Mouse (Mus musculus) liver, embryonic 16.5 days (tissue): ENCODE measurements around the gene Ksr1. TPM values are rescaled to one million over a fixed set of nuclear protein-coding genes. Genes with fewer than 3 reads are reported as not detected.

Experiments used
- ATAC-seq: fragments of 200-750 bp; cut with Nextera tagmentation; 2 replicates; pipeline ENCODE4 v1.8.0; 2017; ENCODE audit warnings: low read depth, mild to moderate bottlenecking, moderate number of reproducible peaks, moderate library complexity
- H3K27ac ChIP-seq: fragments of 300-500 bp; sonication (generic); 2 replicates; pipeline ENCODE4 v1.5.1; 2014; ENCODE audit warnings: mild to moderate bottlenecking, low read length
- H3K27me3 ChIP-seq: fragments of 300-500 bp; sonication (generic); 2 replicates; pipeline ENCODE4 v1.6.1; 2014; ENCODE audit warnings: low read depth, low read length, mixed read lengths; ENCODE audit not compliant: control insufficient read depth, insufficient read depth
- H3K36me3 ChIP-seq: fragments of 300-500 bp; sonication (generic); 2 replicates; pipeline ENCODE4 v1.6.1; 2014; ENCODE audit warnings: mild to moderate bottlenecking; ENCODE audit not compliant: control insufficient read depth, insufficient read depth
- H3K4me1 ChIP-seq: fragments of 300-500 bp; sonication (generic); 2 replicates; pipeline ENCODE4 v1.6.1; 2014; ENCODE audit warnings: low read depth, low read length, mixed read lengths; ENCODE audit not compliant: control insufficient read depth
- H3K4me2 ChIP-seq: fragments of 300-500 bp; sonication (generic); 2 replicates; pipeline ENCODE4 v1.6.1; 2014; ENCODE audit warnings: low read depth, low read length, mixed read lengths
- H3K4me3 ChIP-seq: fragments of 300-500 bp; sonication (generic); 2 replicates; pipeline ENCODE4 v1.5.1; 2014; ENCODE audit warnings: low read depth, mild to moderate bottlenecking, low read length
- H3K9ac ChIP-seq: fragments of 300-500 bp; sonication (generic); 2 replicates; pipeline ENCODE4 v1.6.1; 2014; ENCODE audit warnings: low read depth, low read length
- H3K9me3 ChIP-seq: fragments of 300-500 bp; sonication (generic); replicated peaks from 2 replicates; pipeline ENCODE4 v1.6.1; 2016; ENCODE audit warnings: low read length; ENCODE audit not compliant: control insufficient read depth
- WGBS: fragments of 180-500 bp; shearing (Covaris S2); extraction: QIAGEN DNeasy Blood & Tissue Kit; methylation state at CpG from one replicate; pipeline ENCODE4 v1.1.7; 2014; ENCODE audit not compliant: insufficient replicate concordance; 5-methylcytosine and 5-hydroxymethylcytosine counted together
- polyA plus RNA-seq: library from polyadenylated mRNA; unstranded; fragments of >200 nt; fragmentation: Nextera tagmentation; extraction: Ambion mirVana; gene quantifications from 2 replicates; pipeline ENCODE4 v1.2.1, GENCODE M21; 2015

Gene Ksr1
- polyA plus RNA-seq, 1 experiment from 2014 or later: 2.3 TPM

GRCm38 (mm10) chr11:79047180-79047727 is 99.0 kb downstream of the Ksr1 start:
- no peak overlapping the region for H3K9ac ChIP-seq
- H3K4me1 ChIP-seq: peaks cover 16% of the 10 kb centered on the region
- H3K4me3 ChIP-seq: no peak overlapping the region
- H3K27me3 ChIP-seq: no peaks in the 10 kb centered on the region
- H3K27ac ChIP-seq: no peak overlapping the region
- no peak for ATAC-seq
- no peak overlapping the region for H3K4me2 ChIP-seq
- no peaks in the 10 kb centered on the region for H3K9me3 ChIP-seq
- no peaks in the 10 kb centered on the region for H3K36me3 ChIP-seq
- 72% methylated on average over 11 of the region's 11 CpGs for WGBS

DNA sequence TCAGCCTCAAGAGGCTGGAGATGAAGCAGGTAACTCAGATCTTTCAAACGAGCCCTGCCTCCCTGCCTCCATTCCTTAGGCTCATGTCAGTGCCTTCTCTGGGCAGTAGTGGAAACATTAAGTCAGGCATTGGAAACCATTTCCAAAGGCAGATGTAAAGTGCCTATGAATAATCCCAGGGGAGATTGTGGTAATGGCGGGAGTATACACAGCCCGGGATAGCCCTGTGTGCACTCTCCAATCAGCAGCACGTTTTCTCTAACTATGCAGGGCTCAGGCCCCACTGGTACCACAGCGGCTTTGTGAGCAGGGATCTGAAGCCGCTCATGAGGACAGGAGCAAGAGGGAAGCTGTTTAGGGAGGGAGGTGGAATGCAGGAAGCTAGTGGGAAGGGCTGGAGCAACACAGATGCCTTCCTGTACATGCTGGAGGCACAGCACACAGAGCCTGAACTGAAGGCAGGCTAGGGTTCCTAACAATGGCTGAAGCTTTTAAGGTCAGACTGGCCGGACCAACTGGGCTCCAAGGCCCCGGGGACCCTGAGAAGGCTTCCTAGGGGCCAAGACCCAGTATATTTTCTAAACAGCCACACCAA is 99.5 kb downstream of the Ksr1 start:
- H3K27me3 ChIP-seq: no peaks in the 10 kb centered on the region
- H3K27ac ChIP-seq: no peak overlapping the region
- no peak overlapping the region for H3K9ac ChIP-seq
- no peak overlapping the region for H3K4me2 ChIP-seq
- H3K4me1 ChIP-seq: peaks cover 13% of the 10 kb centered on the region
- WGBS: 68% methylated on average over 8 of the region's 8 CpGs
- H3K36me3 ChIP-seq: no peaks in the 10 kb centered on the region
- H3K9me3 ChIP-seq: no peaks in the 10 kb centered on the region
- no peak overlapping the region for H3K4me3 ChIP-seq
- no peak for ATAC-seq

DNA sequence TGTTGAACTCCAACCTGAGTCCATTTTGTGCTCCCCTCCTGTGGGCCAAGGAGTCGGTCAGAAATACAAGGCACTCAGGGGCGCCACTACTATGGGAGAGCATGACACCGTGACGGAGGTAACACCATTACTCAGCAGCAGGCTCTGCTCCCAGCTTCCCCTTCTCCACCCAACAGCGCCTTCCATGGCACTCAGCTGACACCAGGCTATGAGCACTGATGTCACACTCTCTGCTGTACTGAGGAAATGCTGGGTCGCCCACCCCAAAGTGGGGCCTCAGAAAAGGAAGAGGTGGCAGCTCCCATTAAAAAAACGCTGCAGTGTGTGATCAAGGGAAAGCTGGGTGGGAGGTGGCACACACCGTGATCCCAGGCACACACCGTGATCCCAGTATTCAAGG is 101.0 kb downstream of the Ksr1 start:
- Histone ChIP-seq H3K36me3 (no peaks in the 10 kb centered on the region), H3K9me3 (no peaks in the 10 kb centered on the region), H3K27me3 (no peaks in the 10 kb centered on the region), H3K9ac (no peak overlapping the region), H3K4me3 (no peak overlapping the region), H3K4me2 (no peak overlapping the region), H3K27ac (no peak overlapping the region), H3K4me1 (no peaks in the 10 kb centered on the region)
- ATAC-seq: no peak
- 48% methylated on average over 9 of the region's 9 CpGs for WGBS

- 87% methylated on average over 25 of the region's 25 CpGs for WGBS
- no peak for ATAC-seq
- no peak overlapping the region for H3K9ac ChIP-seq
- no peaks in the 10 kb centered on the region for H3K9me3 ChIP-seq
- H3K4me2 ChIP-seq: no peak overlapping the region
- no peaks in the 10 kb centered on the region for H3K36me3 ChIP-seq
- H3K4me3 ChIP-seq: no peak overlapping the region
- no peaks in the 10 kb centered on the region for H3K27me3 ChIP-seq
- no peak overlapping the region for H3K27ac ChIP-seq
- no peaks in the 10 kb centered on the region for H3K4me1 ChIP-seq
These were observed 101.4 kb downstream of the Ksr1 start for GRCm38 (mm10) chr11:79044798-79045197.

- Histone ChIP-seq H3K4me2 (no peak overlapping the region), H3K27me3 (no peaks in the 10 kb centered on the region), H3K4me1 (no peaks in the 10 kb centered on the region), H3K36me3 (no peaks in the 10 kb centered on the region), H3K9me3 (no peaks in the 10 kb centered on the region), H3K27ac (no peak overlapping the region), H3K4me3 (no peak overlapping the region), H3K9ac (no peak overlapping the region)
- no peak for ATAC-seq
- WGBS: 54% methylated on average over 14 of the region's 14 CpGs
These were observed 104.2 kb downstream of the Ksr1 start for GRCm38 (mm10) chr11:79041908-79042430.

DNA sequence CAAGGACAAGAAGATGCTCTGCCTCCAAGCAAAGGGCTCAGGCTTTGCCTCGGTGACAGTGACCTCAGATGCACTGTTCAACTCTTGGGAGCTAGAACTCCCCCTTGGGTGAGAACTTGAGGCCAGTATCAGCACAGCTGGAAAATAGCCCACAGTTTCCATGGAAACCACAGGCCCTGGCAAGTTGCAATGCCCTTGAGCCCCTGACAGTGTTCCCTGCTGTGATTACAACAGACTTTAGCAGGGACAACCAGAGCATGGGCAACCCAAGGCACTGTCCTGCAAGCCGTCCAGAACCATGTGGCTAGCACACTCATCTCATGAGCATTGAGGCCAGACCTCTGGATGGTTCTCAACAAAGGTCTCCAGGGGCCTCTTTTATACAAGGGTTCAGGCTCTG is 106.7 kb downstream of the Ksr1 start:
- Histone ChIP-seq H3K27me3 (no peaks in the 10 kb centered on the region), H3K9me3 (no peaks in the 10 kb centered on the region), H3K36me3 (no peaks in the 10 kb centered on the region), H3K4me3 (no peak overlapping the region), H3K27ac (no peak overlapping the region), H3K4me2 (no peak overlapping the region), H3K4me1 (no peaks in the 10 kb centered on the region), H3K9ac (no peak overlapping the region)
- 54% methylated on average over 2 of the region's 2 CpGs for WGBS
- ATAC-seq: no peak

DNA sequence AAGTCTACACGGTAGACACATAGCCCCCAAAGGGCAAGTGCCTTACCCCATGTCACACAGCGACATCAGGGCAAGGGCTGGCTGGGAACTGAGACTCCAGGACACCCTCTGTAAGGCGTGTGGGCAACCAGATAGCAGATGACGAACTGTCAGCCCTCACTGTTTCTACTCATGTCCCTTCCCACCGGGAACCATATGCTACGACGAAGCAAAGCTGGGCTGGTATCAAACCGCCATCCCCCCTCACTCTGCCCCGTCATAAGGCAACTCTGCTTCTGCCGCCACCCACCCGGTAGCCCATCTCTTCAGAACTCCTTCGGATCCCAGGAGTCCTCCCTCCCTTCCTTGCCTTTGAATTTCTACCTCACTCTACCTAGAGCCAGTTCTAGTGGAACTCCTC is 108.7 kb downstream of the Ksr1 start:
- Histone ChIP-seq H3K9me3 (no peaks in the 10 kb centered on the region), H3K27ac (no peak overlapping the region), H3K9ac (no peak overlapping the region), H3K27me3 (no peaks in the 10 kb centered on the region), H3K36me3 (no peaks in the 10 kb centered on the region), H3K4me3 (no peak overlapping the region), H3K4me1 (no peaks in the 10 kb centered on the region), H3K4me2 (no peak overlapping the region)
- WGBS: 37% methylated on average over 12 of the region's 12 CpGs
- ATAC-seq: no peak

GRCm38 (mm10) chr11:79036324-79036723 is 109.9 kb downstream of the Ksr1 start:
- Histone ChIP-seq H3K27me3 (no peaks in the 10 kb centered on the region), H3K36me3 (no peaks in the 10 kb centered on the region), H3K4me3 (no peak overlapping the region), H3K9me3 (no peaks in the 10 kb centered on the region), H3K4me1 (no peaks in the 10 kb centered on the region), H3K4me2 (no peak overlapping the region), H3K27ac (no peak overlapping the region), H3K9ac (no peak overlapping the region)
- 75% methylated on average over 13 of the region's 13 CpGs for WGBS
- ATAC-seq: no peak

DNA sequence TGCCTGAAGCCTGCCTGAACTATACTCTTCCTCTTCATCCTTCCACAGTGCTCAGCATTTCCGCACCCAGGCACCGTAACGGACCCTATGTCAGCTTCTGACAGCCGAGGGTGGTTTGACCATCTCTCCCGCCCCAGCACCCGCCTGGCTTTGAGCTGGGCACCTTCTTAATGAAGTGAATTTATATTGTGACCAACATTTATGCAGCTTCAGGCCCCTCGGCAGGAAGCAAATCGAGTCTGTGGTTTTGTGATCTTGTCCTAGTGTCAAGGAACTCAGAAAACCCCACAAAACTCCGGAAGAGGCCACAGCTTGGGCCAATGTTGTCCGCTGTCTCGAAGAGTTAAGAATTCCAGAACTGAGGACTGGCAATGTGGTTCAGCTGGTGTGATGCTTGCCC is 112.6 kb downstream of the Ksr1 start:
- no peak overlapping the region for H3K4me3 ChIP-seq
- no peaks in the 10 kb centered on the region for H3K27me3 ChIP-seq
- H3K4me2 ChIP-seq: no peak overlapping the region
- H3K4me1 ChIP-seq: peaks cover 3% of the 10 kb centered on the region; the same call in 1 of the 2 replicates
- H3K27ac ChIP-seq: no peak overlapping the region
- ATAC-seq: no peak
- no peaks in the 10 kb centered on the region for H3K36me3 ChIP-seq
- no peaks in the 10 kb centered on the region for H3K9me3 ChIP-seq
- WGBS: 25% methylated on average over 11 of the region's 11 CpGs
- no peak overlapping the region for H3K9ac ChIP-seq
